Mouse (Mus musculus) ES-E14 (cell line): ENCODE results near the gene Bcl2l11. TPM values are rescaled to one million over a fixed set of nuclear protein-coding genes. Genes with fewer than 3 reads are reported as not detected.

Experiments used
- DNase-seq: peaks from one replicate; pipeline ENCODE4 v3.0.0-alpha.2; 2013; ENCODE audit warnings: low read depth, low spot score
- H3K27ac ChIP-seq: 2 replicates; pipeline ENCODE4 v1.5.1; 2012; ENCODE audit warnings: low read depth, mild to moderate bottlenecking, low read length, moderate library complexity, mixed read lengths; ENCODE audit not compliant: poor library complexity, insufficient read depth, severe bottlenecking
- H3K36me3 ChIP-seq: 2 replicates; pipeline ENCODE4 v1.6.1; 2012; ENCODE audit warnings: mild to moderate bottlenecking, low read length, moderate library complexity, mixed read lengths; ENCODE audit not compliant: control insufficient read depth, poor library complexity, insufficient read depth, severe bottlenecking
- H3K4me1 ChIP-seq, 2 experiments: fragments of 150-350 bp in 1 of 2; sonication (generic) in 1 of 2; 2 replicates each; pipeline ENCODE4 v1.6.1; 2012; ENCODE audit warnings: low read length in 2 of 2, mild to moderate bottlenecking in 1 of 2, mixed read lengths in 1 of 2; ENCODE audit not compliant: control insufficient read depth in 2 of 2, insufficient read depth in 2 of 2, poor library complexity in 1 of 2
- H3K4me3 ChIP-seq, 2 experiments: fragments of 150-350 bp in 1 of 2; sonication (generic) in 1 of 2; 2 replicates each; pipeline ENCODE4 v1.5.1; 2012; ENCODE audit warnings: low read length in 2 of 2, low read depth in 1 of 2, mild to moderate bottlenecking in 1 of 2, mixed read lengths in 1 of 2; ENCODE audit not compliant: insufficient read depth in 1 of 2, poor library complexity in 1 of 2, severe bottlenecking in 1 of 2
- H3K9ac ChIP-seq: 2 replicates; pipeline ENCODE4 v1.6.1; 2012; ENCODE audit warnings: low read depth, mild to moderate bottlenecking, low read length, mixed read lengths; ENCODE audit not compliant: poor library complexity, insufficient read depth, severe bottlenecking
- H3K9me3 ChIP-seq: fragments of 150-350 bp; sonication (generic); 2 replicates; pipeline ENCODE4 v1.6.1; 2012; ENCODE audit warnings: low read depth, mild to moderate bottlenecking, low read length; ENCODE audit not compliant: control insufficient read depth, insufficient read depth
- CHD2 ChIP-seq: IDR thresholded peaks from 2 replicates; pipeline ENCODE4 v1.6.1; 2014; ENCODE audit warnings: mild to moderate bottlenecking, low read depth, low read length, inconsistent platforms
- HCFC1 ChIP-seq: IDR thresholded peaks from 2 replicates; pipeline ENCODE4 v1.6.1; 2012; ENCODE audit warnings: low read length, inconsistent platforms, borderline replicate concordance; ENCODE audit not compliant: insufficient read depth
- MAFK ChIP-seq: IDR thresholded peaks from 2 replicates; pipeline ENCODE4 v1.6.1; 2014; ENCODE audit warnings: mild to moderate bottlenecking, low read depth, low read length, inconsistent platforms; ENCODE audit not compliant: insufficient read depth
- ZC3H11A ChIP-seq: IDR thresholded peaks from 2 replicates; pipeline ENCODE4 v1.6.1; 2012; ENCODE audit warnings: low read depth, mild to moderate bottlenecking, inconsistent platforms, low read length, borderline replicate concordance
- ZNF384 ChIP-seq: IDR thresholded peaks from 2 replicates; pipeline ENCODE4 v1.6.1; 2012; ENCODE audit warnings: low read depth, low read length, inconsistent platforms
- in situ Hi-C, 2 experiments: fragments of 600-800 bp; cut with MboI; formaldehyde crosslinking; loops; one replicate each; pipeline ENCODE4 v1.15.1; 2025; ENCODE audit warnings: low sequenced_read_pairs in 2 of 2, inconsistent platforms in 1 of 2; ENCODE audit not compliant: unreplicated experiment in 2 of 2
- total RNA-seq: library from RNA; depleted of rRNA; stranded (reverse); fragments of 300-350 nt; gene quantifications from 2 replicates; pipeline ENCODE4 v1.2.3, GENCODE M21; 2012

The Bcl2l11 gene
- total RNA-seq, 1 experiment: 23.6 TPM

- in situ Hi-C loops: loop anchor here in 1 of 2 experiments (10.0 kb wide), 1 partner anchor 272 kb away; no protein-coding TSS in a partner anchor
- Histone ChIP-seq H3K27ac (no peak overlapping the region), H3K36me3 (no peaks in the 10 kb centered on the region), H3K4me3 (peak overlapping the region; percentile 50 to 51), H3K9me3 (no peaks in the 10 kb centered on the region), H3K9ac (peak overlapping the region; percentile 54; the same call in 1 of the 2 replicates), H3K4me1 (peaks cover 0 to 7% of the 10 kb centered on the region in 2 experiments; a peak in 3 of 4 replicates)
- TF ChIP-seq HCFC1: no peak
- TF ChIP-seq ZNF384: no peak
- no peak for TF ChIP-seq CHD2
- no peak for TF ChIP-seq ZC3H11A
- TF ChIP-seq MAFK: no peak
- DNase-seq: no peak
Observed at GRCm38 (mm10) chr2:128122891-128123771, 2.7 kb upstream of the Bcl2l11 start.

DNA sequence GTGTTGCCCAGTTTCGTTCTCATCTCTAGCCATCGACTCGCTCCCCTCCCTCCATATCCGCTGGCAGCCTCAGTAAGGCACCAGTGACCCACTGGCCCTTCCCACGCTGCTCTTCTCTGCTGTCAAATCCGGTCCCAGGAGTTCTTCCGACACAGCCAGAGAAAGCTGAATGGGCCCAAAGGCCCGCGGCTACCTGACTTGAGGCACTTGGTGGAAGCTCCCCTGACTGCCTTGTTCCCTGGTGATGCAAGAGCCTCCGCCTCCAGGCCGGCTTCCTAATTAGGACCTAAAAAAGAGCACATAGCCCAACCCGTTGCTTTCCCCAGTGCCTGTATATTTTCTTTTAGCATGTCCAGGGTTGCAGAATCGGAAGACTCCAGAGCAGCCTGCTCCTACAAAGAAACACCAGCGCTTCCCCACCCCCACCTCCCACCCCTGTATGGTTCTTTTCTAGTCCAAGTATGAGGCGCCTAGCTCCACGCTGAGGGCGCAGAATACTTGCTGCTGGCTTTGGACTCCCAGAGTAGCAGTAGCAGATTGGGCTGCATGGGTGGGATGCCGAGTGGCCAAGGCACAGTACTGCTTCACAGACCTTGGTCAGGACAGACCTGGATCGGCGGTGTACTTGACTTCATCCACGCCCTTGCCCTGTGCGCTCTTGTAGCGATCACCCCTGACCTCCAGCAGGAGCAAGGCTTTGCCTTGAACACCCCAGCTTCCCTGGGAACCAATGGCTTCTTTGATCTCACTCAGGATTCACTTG, 1.7 kb upstream of the Bcl2l11 start:
- Histone ChIP-seq H3K9ac (peak overlapping the region; percentile 17; the same call in 1 of the 2 replicates), H3K36me3 (peaks cover 6% of the 10 kb centered on the region), H3K4me3 (peak overlapping the region; percentile 31 to 74; a peak in 3 of 4 replicates), H3K27ac (no peak overlapping the region), H3K9me3 (no peaks in the 10 kb centered on the region), H3K4me1 (peaks cover 0 to 11% of the 10 kb centered on the region in 2 experiments; a peak in 3 of 4 replicates)
- in situ Hi-C loops: loop anchor here in 1 of 2 experiments (10.0 kb wide), 1 partner anchor 271 kb away; no protein-coding TSS in a partner anchor
- TF ChIP-seq ZC3H11A (no peak), ZNF384 (no peak), MAFK (no peak), HCFC1 (no peak), CHD2 (no peak)
- no peak for DNase-seq

DNA sequence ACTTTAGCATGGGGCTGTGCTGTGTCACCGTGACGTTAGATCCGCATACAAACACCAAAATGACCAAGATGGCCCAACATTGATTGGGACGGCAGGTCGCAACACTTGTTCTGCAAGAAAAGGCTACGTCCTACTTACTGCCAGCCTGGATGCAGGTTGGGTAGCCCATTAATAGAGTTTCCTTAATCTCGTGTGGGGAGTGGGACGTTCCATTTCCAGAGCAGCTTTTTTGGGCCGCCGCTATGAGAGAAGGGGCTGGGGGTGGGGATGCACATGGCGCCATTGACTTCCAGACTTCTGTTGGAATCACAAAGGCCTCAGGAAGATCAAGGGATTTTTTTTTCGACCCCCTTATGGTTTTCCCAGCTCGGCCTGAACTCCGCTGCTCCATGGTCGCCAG, 1.1 kb upstream of the Bcl2l11 start:
- H3K9me3 ChIP-seq: no peaks in the 10 kb centered on the region
- peaks cover 9% of the 10 kb centered on the region for H3K36me3 ChIP-seq
- peak overlapping the region; percentile 17; the same call in 1 of the 2 replicates for H3K9ac ChIP-seq
- H3K4me1 ChIP-seq: peaks cover 0 to 11% of the 10 kb centered on the region in 2 experiments; a peak in 3 of 4 replicates
- in situ Hi-C loops: loop anchor here in 1 of 2 experiments (10.0 kb wide), 1 partner anchor 270 kb away; no protein-coding TSS in a partner anchor
- TF ChIP-seq MAFK: no peak
- no peak for TF ChIP-seq CHD2
- TF ChIP-seq ZC3H11A: no peak
- no peak for TF ChIP-seq ZNF384
- no peak for TF ChIP-seq HCFC1
- peak overlapping the region; percentile 74 to 80 for H3K4me3 ChIP-seq
- no peak overlapping the region for H3K27ac ChIP-seq
- DNase-seq: no peak

- peak overlapping the region; percentile 81 for H3K9ac ChIP-seq
- no peak overlapping the region for H3K27ac ChIP-seq
- peaks cover 0 to 10% of the 10 kb centered on the region in 2 experiments; a peak in 3 of 4 replicates for H3K4me1 ChIP-seq
- H3K36me3 ChIP-seq: peaks cover 21% of the 10 kb centered on the region
- DNase-seq: no peak
- no peak for TF ChIP-seq HCFC1
- no peak for TF ChIP-seq CHD2
- TF ChIP-seq ZC3H11A: no peak
- TF ChIP-seq ZNF384: no peak
- no peak for TF ChIP-seq MAFK
- in situ Hi-C loops: loop anchor here in 1 of 2 experiments (10.0 kb wide), 1 partner anchor 268 kb away; no protein-coding TSS in a partner anchor
- H3K9me3 ChIP-seq: no peaks in the 10 kb centered on the region
- H3K4me3 ChIP-seq: peak overlapping the region; percentile 80 to 97
Observed at GRCm38 (mm10) chr2:128126591-128127051, 783 bp downstream of the Bcl2l11 start.
